Mouse (Mus musculus) lung, adult 10 weeks (tissue): Measurements from ENCODE around the gene Coro1c. TPM values are rescaled to one million over a fixed set of nuclear protein-coding genes. Genes with fewer than 3 reads are reported as not detected.

Source experiments
- polyA plus RNA-seq: library from polyadenylated mRNA; stranded (reverse); fragments of 350-450 nt; fragmentation: Illumina TruSeq; extraction: RNeasy Lipid Tissue Mini Kit (QIAGEN cat#74804); gene quantifications from one replicate; pipeline ENCODE4 v1.2.3, GENCODE M21; 2014; ENCODE audit warnings: low read depth, low replicate concordance; ENCODE audit not compliant: insufficient read depth

The Coro1c gene
- polyA plus RNA-seq = 45.5 TPM

GRCm38 (mm10) chr5:113908592-113909441, at the start of gene Coro1c:
Gene Coro1c (minus strand): TSS chr5:113908758.

GRCm38 (mm10) chr5:113832490-113832901, 76.1 kb downstream of the Coro1c start, which contains the start of gene Selplg:
Gene Selplg (minus strand): TSS chr5:113832644.

GRCm38 (mm10) chr5:113800280-113800679, 108.3 kb downstream of the Coro1c start, which contains the start of gene Tmem119:
Gene Tmem119 (minus strand): TSS chr5:113800516.

Other genes starting within 250 kb of the Coro1c start
- not detected for gene 1700069L16Rik, start 184.0 kb downstream of the Coro1c start, polyA plus RNA-seq
- 4.8 TPM for gene Ficd, start 173.0 kb downstream of the Coro1c start, polyA plus RNA-seq
- 10.8 TPM for gene Sart3, start 136.2 kb downstream of the Coro1c start, polyA plus RNA-seq
- 173 TPM for gene Iscu, start 136.0 kb downstream of the Coro1c start, polyA plus RNA-seq
- 40.7 TPM for gene Tmem119, start 108.2 kb downstream of the Coro1c start, polyA plus RNA-seq
- gene Selplg, start 76.1 kb downstream of the Coro1c start, polyA plus RNA-seq = 45.9 TPM
- gene Ssh1, start 85.1 kb upstream of the Coro1c start, polyA plus RNA-seq = 6.3 TPM
- gene Dao, start 94.9 kb upstream of the Coro1c start, polyA plus RNA-seq = not detected
- 6.5 TPM for gene Usp30, start 156.7 kb upstream of the Coro1c start, polyA plus RNA-seq
- not detected for gene Svop, start 182.8 kb upstream of the Coro1c start, polyA plus RNA-seq
- 8.2 TPM for gene Alkbh2, start 219.5 kb upstream of the Coro1c start, polyA plus RNA-seq
- 1.3 TPM for gene Ung, start 221.6 kb upstream of the Coro1c start, polyA plus RNA-seq
- gene Acacb, start 237.8 kb upstream of the Coro1c start, polyA plus RNA-seq = 4.9 TPM